ENCODE assay signal across 21 mouse cellular contexts in the genomic region with DNA sequence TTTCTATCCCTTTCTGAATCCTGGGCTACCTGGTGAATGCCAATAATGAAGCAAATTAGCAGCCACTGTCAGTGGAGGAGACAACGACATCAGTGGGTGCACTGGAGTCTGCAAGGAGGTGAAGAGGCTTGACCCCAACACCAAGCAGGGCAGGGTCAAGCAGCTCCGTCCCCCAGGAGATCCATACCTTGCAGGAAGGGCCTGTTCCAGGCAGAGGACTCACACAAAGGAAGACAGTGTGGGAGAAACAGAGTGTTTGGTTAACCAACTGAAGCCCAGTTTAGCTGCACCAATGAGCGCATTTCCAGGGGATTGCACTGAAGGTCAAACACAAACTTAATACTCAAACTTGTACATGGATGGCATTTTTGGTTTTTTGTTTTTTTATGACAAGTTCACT.
DNase-seq lines count a peak whose midpoint lies in the region; ATAC-seq lines count a peak whose summit lies in the region.
"Had no signal": no experiment of that assay in that cellular context is flagged by ENCODE, and none has a peak within 500 bp of the region (broad histone marks: within the 10 kb centered on the region; RNA-seq: fewer than 3 reads in every experiment).

No protein-coding gene starts in this region.

- H3K9ac ChIP-seq in hindbrain, embryonic 11.5 days (ENCODE audit: low read depth, low read length): no peak overlapping the region
- no peak overlapping the region for H3K9ac ChIP-seq in forebrain, embryonic 14.5 days (ENCODE audit: low read length)
- H3K9ac ChIP-seq in neural tube, embryonic 14.5 days (replicated peaks; ENCODE audit: low read depth, low read length): no peak overlapping the region
- H3K9ac ChIP-seq: heart, embryonic 13.5 days; liver, embryonic 15.5 days had no signal

- 31% methylated on average over 3 of the region's 3 CpGs for WGBS in hindbrain, embryonic 10.5 days
- 37% methylated on average over 3 of the region's 3 CpGs for WGBS in hindbrain, embryonic 11.5 days
- WGBS in forebrain, embryonic 14.5 days: 44% methylated on average over 3 of the region's 3 CpGs
- 31% methylated on average over 3 of the region's 3 CpGs for WGBS in midbrain, embryonic 10.5 days
- WGBS in neural tube, embryonic 14.5 days: 55% methylated on average over 3 of the region's 3 CpGs

- H3K36me3 ChIP-seq in hindbrain, embryonic 10.5 days: peaks cover 6% of the 10 kb centered on the region
- H3K36me3 ChIP-seq in hindbrain, embryonic 11.5 days (ENCODE audit: control insufficient read depth, insufficient read depth, low read length): no peaks in the 10 kb centered on the region
- no peaks in the 10 kb centered on the region for H3K36me3 ChIP-seq in forebrain, embryonic 14.5 days (ENCODE audit: control insufficient read depth, insufficient read depth, low read length)
- peaks cover 8% of the 10 kb centered on the region; the same call in 1 of the 2 replicates for H3K36me3 ChIP-seq in midbrain, embryonic 10.5 days
- H3K36me3 ChIP-seq in neural tube, embryonic 14.5 days (ENCODE audit: control insufficient read depth, insufficient read depth, low read length): no peaks in the 10 kb centered on the region
- H3K36me3 ChIP-seq: embryonic facial prominence, embryonic 10.5 days; heart, embryonic 13.5 days; liver, embryonic 15.5 days had no signal

- H3K9me3 ChIP-seq in hindbrain, embryonic 10.5 days: peaks cover 10% of the 10 kb centered on the region
- H3K9me3 ChIP-seq in hindbrain, embryonic 11.5 days (ENCODE audit: control insufficient read depth, low read length): no peaks in the 10 kb centered on the region
- no peaks in the 10 kb centered on the region for H3K9me3 ChIP-seq in forebrain, embryonic 14.5 days (replicated peaks; ENCODE audit: control insufficient read depth, low read length)
- H3K9me3 ChIP-seq in midbrain, embryonic 10.5 days (replicated peaks): peaks cover 19% of the 10 kb centered on the region
- no peaks in the 10 kb centered on the region for H3K9me3 ChIP-seq in neural tube, embryonic 14.5 days (ENCODE audit: control insufficient read depth, low read length)
- H3K9me3 ChIP-seq: liver, embryonic 15.5 days had no signal

- H3K4me2 ChIP-seq in hindbrain, embryonic 11.5 days (replicated peaks; ENCODE audit: low read depth, low read length): no peak overlapping the region
- no peak overlapping the region for H3K4me2 ChIP-seq in forebrain, embryonic 14.5 days (ENCODE audit: low read length)
- H3K4me2 ChIP-seq in neural tube, embryonic 14.5 days (ENCODE audit: low read depth, low read length): no peak overlapping the region
- H3K4me2 ChIP-seq: heart, embryonic 13.5 days; liver, embryonic 15.5 days had no signal

- H3K27me3 ChIP-seq in hindbrain, embryonic 10.5 days (ENCODE audit: insufficient read depth, poor library complexity, severe bottlenecking): no peaks in the 10 kb centered on the region
- H3K27me3 ChIP-seq in hindbrain, embryonic 11.5 days (ENCODE audit: control insufficient read depth, insufficient read depth, low read length): no peaks in the 10 kb centered on the region
- H3K27me3 ChIP-seq in forebrain, embryonic 14.5 days (replicated peaks; ENCODE audit: control insufficient read depth, insufficient read depth, low read length): no peaks in the 10 kb centered on the region
- H3K27me3 ChIP-seq in midbrain, embryonic 10.5 days (ENCODE audit: low read depth, poor library complexity, severe bottlenecking): no peaks in the 10 kb centered on the region; the same call in 1 of the 2 replicates
- no peaks in the 10 kb centered on the region for H3K27me3 ChIP-seq in neural tube, embryonic 14.5 days (ENCODE audit: control insufficient read depth, insufficient read depth, low read length)
- H3K27me3 ChIP-seq: heart, embryonic 13.5 days; liver, embryonic 15.5 days had no signal

- H3K27ac ChIP-seq in hindbrain, embryonic 10.5 days: peak overlapping the region; percentile 89
- no peak overlapping the region for H3K27ac ChIP-seq in hindbrain, embryonic 11.5 days (ENCODE audit: low read depth, low read length)
- peak overlapping the region; percentile 92; the same call in 1 of the 2 replicates for H3K27ac ChIP-seq in forebrain, embryonic 14.5 days (ENCODE audit: low read depth, low read length)
- H3K27ac ChIP-seq in midbrain, embryonic 10.5 days (replicated peaks): peak overlapping the region; percentile 94
- peak overlapping the region; percentile 50; the same call in 1 of the 2 replicates for H3K27ac ChIP-seq in neural tube, embryonic 14.5 days (ENCODE audit: low read depth, low read length)
- H3K27ac ChIP-seq: heart, embryonic 13.5 days; kidney, postnatal 0 days; left cerebral cortex, adult 2 months; liver, embryonic 15.5 days had no signal

- DNase-seq in hindbrain, embryonic 10.5 days (ENCODE audit: low spot score): no peak
- DNase-seq in hindbrain, embryonic 11.5 days (ENCODE audit: low spot score): no peak
- no peak for DNase-seq in forebrain, embryonic 14.5 days (ENCODE audit: low spot score)
- no peak for DNase-seq in midbrain, embryonic 10.5 days (ENCODE audit: low spot score)
- DNase-seq in cerebellum, adult 9-11 months: no peak
- DNase-seq in urinary bladder, postnatal 10 days (ENCODE audit: low spot score): no peak
- DNase-seq: adrenal gland, adult 8-10 months; cerebellum, adult 11 months; cerebellum, postnatal 25 days; gastrocnemius, postnatal 36 days; heart, postnatal 4 days; lung, postnatal 14 days; right cerebral cortex, postnatal 25 days; thymus, postnatal 25 days had no signal

- no peak for ATAC-seq in hindbrain, embryonic 11.5 days (ENCODE audit: low FRiP score)
- no peak for ATAC-seq in forebrain, embryonic 14.5 days
- ATAC-seq in neural tube, embryonic 14.5 days (ENCODE audit: low read depth): no peak
- ATAC-seq: intestine, postnatal 0 days had no signal

- H3K4me3 ChIP-seq in hindbrain, embryonic 10.5 days: no peak overlapping the region
- no peak overlapping the region for H3K4me3 ChIP-seq in hindbrain, embryonic 11.5 days (ENCODE audit: low read depth, low read length)
- H3K4me3 ChIP-seq in forebrain, embryonic 14.5 days (ENCODE audit: low read depth, low read length): no peak overlapping the region
- no peak overlapping the region for H3K4me3 ChIP-seq in midbrain, embryonic 10.5 days
- no peak overlapping the region for H3K4me3 ChIP-seq in neural tube, embryonic 14.5 days (ENCODE audit: low read depth, low read length)
- H3K4me3 ChIP-seq: embryonic facial prominence, embryonic 10.5 days; heart, embryonic 13.5 days; left cerebral cortex, adult 2 months; liver, embryonic 15.5 days had no signal

- peaks cover 55% of the 10 kb centered on the region for H3K4me1 ChIP-seq in hindbrain, embryonic 10.5 days (replicated peaks)
- H3K4me1 ChIP-seq in hindbrain, embryonic 11.5 days (replicated peaks; ENCODE audit: control insufficient read depth, insufficient read depth, low read length): peaks cover 5% of the 10 kb centered on the region; the same call in 1 of the 2 replicates
- H3K4me1 ChIP-seq in forebrain, embryonic 14.5 days (ENCODE audit: control insufficient read depth, insufficient read depth, low read length): peaks cover 36% of the 10 kb centered on the region
- peaks cover 58% of the 10 kb centered on the region for H3K4me1 ChIP-seq in midbrain, embryonic 10.5 days
- peaks cover 15% of the 10 kb centered on the region; the same call in 1 of the 2 replicates for H3K4me1 ChIP-seq in neural tube, embryonic 14.5 days (ENCODE audit: control insufficient read depth, insufficient read depth, low read length)
- H3K4me1 ChIP-seq: heart, embryonic 13.5 days; liver, embryonic 15.5 days had no signal
